Mouse (Mus musculus): ENCODE data around the gene Usp20. TPM values are rescaled to one million over a fixed set of nuclear protein-coding genes. Genes with fewer than 3 reads are reported as not detected.

Gene Usp20
- polyA plus RNA-seq, 1 experiment from 2014 or later = 33.0 TPM

- ATAC-seq (ENCODE audit: extremely low read depth, insufficient number of reproducible peaks, low FRiP score, low TSS enrichment) = no peak
- Histone ChIP-seq H3K36me3 (peaks cover 50% of the 10 kb centered on the region), H3K9me3 (no peaks in the 10 kb centered on the region), H3K9ac (peak overlapping the region; percentile 96), H3K27me3 (replicated peaks) (peaks cover 2% of the 10 kb centered on the region; the same call in 1 of the 2 replicates), H3K4me2 (peak overlapping the region; percentile 92), H3K4me1 (peaks cover 31% of the 10 kb centered on the region), H3K4me3 (peak overlapping the region; percentile 13; the same call in 1 of the 2 replicates), H3K27ac (replicated peaks) (no peak overlapping the region)
- 61% methylated on average over 6 of the region's 6 CpGs for WGBS
Observed at GRCm38 (mm10) chr2:30954797-30955196, 27.3 kb upstream of the Usp20 start.

- Histone ChIP-seq H3K36me3 (peaks cover 77% of the 10 kb centered on the region), H3K4me3 (no peak overlapping the region), H3K9me3 (no peaks in the 10 kb centered on the region), H3K27ac (replicated peaks) (no peak overlapping the region), H3K4me2 (no peak overlapping the region), H3K9ac (no peak overlapping the region), H3K27me3 (replicated peaks) (no peaks in the 10 kb centered on the region), H3K4me1 (peaks cover 28% of the 10 kb centered on the region)
- 86% methylated on average over 4 of the region's 4 CpGs for WGBS
- ATAC-seq (ENCODE audit: extremely low read depth, insufficient number of reproducible peaks, low FRiP score, low TSS enrichment) = no peak
Observed at GRCm38 (mm10) chr2:30957511-30957910, 24.6 kb upstream of the Usp20 start.

GRCm38 (mm10) chr2:30958726-30959125, 23.4 kb upstream of the Usp20 start:
- Histone ChIP-seq H3K36me3 (peaks cover 89% of the 10 kb centered on the region), H3K4me2 (no peak overlapping the region), H3K9ac (no peak overlapping the region), H3K9me3 (no peaks in the 10 kb centered on the region), H3K4me3 (no peak overlapping the region), H3K27ac (replicated peaks) (no peak overlapping the region), H3K27me3 (replicated peaks) (no peaks in the 10 kb centered on the region), H3K4me1 (peaks cover 23% of the 10 kb centered on the region)
- WGBS = 89% methylated on average over 14 of the region's 14 CpGs
- no peak for ATAC-seq (ENCODE audit: extremely low read depth, insufficient number of reproducible peaks, low FRiP score, low TSS enrichment)

GRCm38 (mm10) chr2:30959856-30960255, 22.2 kb upstream of the Usp20 start:
- WGBS = 37% methylated on average over 5 of the region's 5 CpGs
- no peaks in the 10 kb centered on the region for H3K9me3 ChIP-seq
- no peak overlapping the region for H3K4me3 ChIP-seq
- no peak overlapping the region for H3K27ac ChIP-seq (replicated peaks)
- no peak overlapping the region for H3K4me2 ChIP-seq
- H3K27me3 ChIP-seq (replicated peaks) = no peaks in the 10 kb centered on the region
- H3K36me3 ChIP-seq = peaks cover 100% of the 10 kb centered on the region
- H3K9ac ChIP-seq = no peak overlapping the region
- peaks cover 19% of the 10 kb centered on the region for H3K4me1 ChIP-seq
- ATAC-seq (ENCODE audit: extremely low read depth, insufficient number of reproducible peaks, low FRiP score, low TSS enrichment) = no peak

GRCm38 (mm10) chr2:30962570-30963254, 19.4 kb upstream of the Usp20 start:
- no peak overlapping the region for H3K4me3 ChIP-seq
- peaks cover 29% of the 10 kb centered on the region for H3K4me1 ChIP-seq
- 69% methylated on average over 11 of the region's 11 CpGs for WGBS
- no peaks in the 10 kb centered on the region for H3K27me3 ChIP-seq (replicated peaks)
- no peak for ATAC-seq (ENCODE audit: extremely low read depth, insufficient number of reproducible peaks, low FRiP score, low TSS enrichment)
- no peak overlapping the region for H3K4me2 ChIP-seq
- no peak overlapping the region for H3K27ac ChIP-seq (replicated peaks)
- peaks cover 87% of the 10 kb centered on the region for H3K36me3 ChIP-seq
- no peak overlapping the region for H3K9ac ChIP-seq
- no peaks in the 10 kb centered on the region for H3K9me3 ChIP-seq

GRCm38 (mm10) chr2:30965627-30966026, 16.5 kb upstream of the Usp20 start:
- H3K27ac ChIP-seq (replicated peaks) = no peak overlapping the region
- peaks cover 29% of the 10 kb centered on the region for H3K4me1 ChIP-seq
- H3K27me3 ChIP-seq (replicated peaks) = no peaks in the 10 kb centered on the region
- WGBS = 92% methylated on average over 8 of the region's 8 CpGs
- H3K4me2 ChIP-seq = no peak overlapping the region
- H3K4me3 ChIP-seq = no peak overlapping the region
- H3K9ac ChIP-seq = no peak overlapping the region
- peaks cover 69% of the 10 kb centered on the region for H3K36me3 ChIP-seq
- no peak for ATAC-seq (ENCODE audit: extremely low read depth, insufficient number of reproducible peaks, low FRiP score, low TSS enrichment)
- peaks cover 3% of the 10 kb centered on the region; the same call in 1 of the 2 replicates for H3K9me3 ChIP-seq

- 20% methylated on average over 16 of the region's 16 CpGs for WGBS
- Histone ChIP-seq H3K9ac (peak overlapping the region; percentile 96), H3K36me3 (peaks cover 65% of the 10 kb centered on the region)
Observed at GRCm38 (mm10) chr2:30966826-30967225, 15.3 kb upstream of the Usp20 start.

GRCm38 (mm10) chr2:30967352-30968327, 14.4 kb upstream of the Usp20 start, which contains the start of gene Tor1a:
Gene Tor1a (minus strand): TSS chr2:30967933.
- Histone ChIP-seq H3K4me3 (peak within 1 kb of the TSS; percentile 100), H3K27me3 (replicated peaks) (no peaks in the 10 kb centered on the region), H3K9ac (peak within 1 kb of the TSS; percentile 96), H3K4me2 (peak within 1 kb of the TSS; percentile 99), H3K36me3 (peaks cover 61% of the 10 kb centered on the region), H3K27ac (replicated peaks) (peak within 1 kb of the TSS; percentile 78), H3K4me1 (peaks cover 29% of the 10 kb centered on the region), H3K9me3 (peaks cover 3% of the 10 kb centered on the region; the same call in 1 of the 2 replicates)
- peak; percentile 83 for ATAC-seq (ENCODE audit: extremely low read depth, insufficient number of reproducible peaks, low FRiP score, low TSS enrichment)
- 2% methylated on average over 59 of the region's 59 CpGs for WGBS

More at GRCm38 (mm10) chr2:30966826-30967225, 15.3 kb upstream of the Usp20 start:
- peak overlapping the region; percentile 100 for H3K4me3 ChIP-seq
- no peaks in the 10 kb centered on the region for H3K27me3 ChIP-seq (replicated peaks)
- peaks cover 3% of the 10 kb centered on the region; the same call in 1 of the 2 replicates for H3K9me3 ChIP-seq
- H3K4me2 ChIP-seq = peak overlapping the region; percentile 99
- peaks cover 29% of the 10 kb centered on the region for H3K4me1 ChIP-seq
- 0 out of 2 replicates have a peak overlapping the region, but pooled peaks have one; percentile 78 for H3K27ac ChIP-seq (replicated peaks)
- no peak for ATAC-seq (ENCODE audit: extremely low read depth, insufficient number of reproducible peaks, low FRiP score, low TSS enrichment)

- Histone ChIP-seq H3K9ac (peak overlapping the region; percentile 88), H3K27ac (replicated peaks) (peak overlapping the region; percentile 73; the same call in 1 of the 2 replicates), H3K4me2 (peak overlapping the region; percentile 88), H3K27me3 (replicated peaks) (no peaks in the 10 kb centered on the region), H3K4me1 (peaks cover 45% of the 10 kb centered on the region), H3K9me3 (no peaks in the 10 kb centered on the region), H3K4me3 (peak overlapping the region; percentile 84), H3K36me3 (peaks cover 23% of the 10 kb centered on the region)
- ATAC-seq (ENCODE audit: extremely low read depth, insufficient number of reproducible peaks, low FRiP score, low TSS enrichment) = no peak
- WGBS = 46% methylated on average over 7 of the region's 7 CpGs
Observed at GRCm38 (mm10) chr2:30983024-30983423, 945 bp downstream of the Usp20 start.

- H3K36me3 ChIP-seq = peaks cover 6% of the 10 kb centered on the region; the same call in 1 of the 2 replicates
- peaks cover 45% of the 10 kb centered on the region for H3K4me1 ChIP-seq
- 25% methylated on average over 17 of the region's 17 CpGs for WGBS
- H3K4me3 ChIP-seq = peak overlapping the region; percentile 16; the same call in 1 of the 2 replicates
- H3K4me2 ChIP-seq = peak overlapping the region; percentile 46
- no peaks in the 10 kb centered on the region for H3K27me3 ChIP-seq (replicated peaks)
- peak; percentile 14 for ATAC-seq (ENCODE audit: extremely low read depth, insufficient number of reproducible peaks, low FRiP score, low TSS enrichment)
- H3K9me3 ChIP-seq = no peaks in the 10 kb centered on the region
- 0 out of 2 replicates have a peak overlapping the region, but pooled peaks have one; percentile 12 for H3K27ac ChIP-seq (replicated peaks)
- H3K9ac ChIP-seq = peak overlapping the region; percentile 24; the same call in 1 of the 2 replicates
Observed at GRCm38 (mm10) chr2:30985111-30986020, 3.3 kb downstream of the Usp20 start.
